Mouse (Mus musculus) CD8-positive naive resting alpha-beta T cell, adult 57 days (primary cell): ENCODE measurements around the gene Pdpn. TPM values are rescaled to one million over a fixed set of nuclear protein-coding genes. Genes with fewer than 3 reads are reported as not detected.

Source experiments
- total RNA-seq: library from RNA; stranded (reverse); gene quantifications from one replicate; pipeline ENCODE4 v1.2.4, GENCODE M21; 2023

Pdpn gene
- not detected for total RNA-seq

GRCm38 (mm10) chr4:143299325-143300070 lies at the start of gene Pdpn:
Pdpn (minus strand) TSS chr4:143299564.

Other genes starting within 250 kb of the Pdpn start
- 64.5 TPM for gene Prdm2, start 86.6 kb downstream of the Pdpn start, total RNA-seq
- gene Lrrc38, start 50.2 kb upstream of the Pdpn start, total RNA-seq, result not detected
- not detected for gene Pramel1, start 94.9 kb upstream of the Pdpn start, total RNA-seq
- gene Pramef8, start 112.9 kb upstream of the Pdpn start, total RNA-seq, result 62.6 TPM
- not detected for gene Oog4, start 150.8 kb upstream of the Pdpn start, total RNA-seq
- gene Gm13043, start 211.8 kb upstream of the Pdpn start, total RNA-seq, result not detected
- not detected for gene Gm13040, start 236.4 kb upstream of the Pdpn start, total RNA-seq